8 mouse cellular contexts compared by ENCODE assay signal in genomic region chr17:32165266-32165802, GRCm38 (mm10). TPM values are rescaled to one million over a fixed set of nuclear protein-coding genes. Genes with fewer than 3 reads are reported as not detected.
DNase-seq lines count a peak whose midpoint lies in the region; ATAC-seq and TF ChIP-seq lines count a peak whose summit lies in the region.

No protein-coding gene starts in this region.

- TF ChIP-seq CTCF in lung, adult 2 months (IDR thresholded peaks at IDR 0.05; ENCODE audit: insufficient read depth, low read length): no peak

- peak; percentile 30; the same call in 1 of the 2 replicates for ATAC-seq in heart, embryonic 13.5 days (ENCODE audit: extremely low read depth, insufficient number of reproducible peaks, low FRiP score, low TSS enrichment)
- ATAC-seq in liver, embryonic 13.5 days (ENCODE audit: low read depth): 0 out of 2 replicates have a peak, but pooled peaks have one; percentile 45

- H3K9me3 ChIP-seq in heart, embryonic 13.5 days: no peaks in the 10 kb centered on the region
- H3K9me3 ChIP-seq in liver, embryonic 13.5 days (replicated peaks): no peaks in the 10 kb centered on the region

- 18% methylated on average over 9 of the region's 9 CpGs for WGBS in lung, adult 2 months
- 7% methylated on average over 8 of the region's 9 CpGs for WGBS in heart, embryonic 13.5 days
- WGBS in liver, embryonic 13.5 days (ENCODE audit: insufficient replicate concordance): 10% methylated on average over 9 of the region's 9 CpGs

- no peaks in the 10 kb centered on the region for H3K4me1 ChIP-seq in lung, adult 2 months (ENCODE audit: control insufficient read depth, insufficient read depth, low read length)
- peaks cover 51% of the 10 kb centered on the region for H3K4me1 ChIP-seq in heart, embryonic 13.5 days
- H3K4me1 ChIP-seq in liver, embryonic 13.5 days (replicated peaks): peaks cover 42% of the 10 kb centered on the region

- H3K4me2 ChIP-seq in heart, embryonic 13.5 days: peak overlapping the region; percentile 92
- H3K4me2 ChIP-seq in liver, embryonic 13.5 days: peak overlapping the region; percentile 79

- peaks cover 36% of the 10 kb centered on the region for H3K27me3 ChIP-seq in heart, embryonic 13.5 days (replicated peaks)
- peaks cover 83% of the 10 kb centered on the region for H3K27me3 ChIP-seq in liver, embryonic 13.5 days

- peak; percentile 16 for DNase-seq in lung, adult 2 months
- no peak for DNase-seq in lung, postnatal 25 days (ENCODE audit: low spot score)
- DNase-seq in liver, embryonic 13.5 days: no peak
- DNase-seq in retina, postnatal 1 day: peak; percentile 29
- no peak for DNase-seq in left cerebral cortex, postnatal 25 days (ENCODE audit: low spot score in 2 of 2)
- DNase-seq in thymus, postnatal 25 days: no peak
- DNase-seq in right cerebral cortex, adult 18-20 months: no peak

- intact Hi-C loops in left cerebral cortex, postnatal 25 days (cut with DNase I): no loop called here

- no peaks in the 10 kb centered on the region for H3K36me3 ChIP-seq in heart, embryonic 13.5 days
- H3K36me3 ChIP-seq in liver, embryonic 13.5 days: no peaks in the 10 kb centered on the region

- peak overlapping the region; percentile 82 for H3K27ac ChIP-seq in heart, embryonic 13.5 days (replicated peaks)
- no peak overlapping the region for H3K27ac ChIP-seq in liver, embryonic 13.5 days

- H3K4me3 ChIP-seq in lung, adult 2 months (replicated peaks; ENCODE audit: extremely low read depth, low read depth, low read length): peak overlapping the region; percentile 28
- peak overlapping the region; percentile 81 for H3K4me3 ChIP-seq in heart, embryonic 13.5 days
- H3K4me3 ChIP-seq in liver, embryonic 13.5 days (replicated peaks): peak overlapping the region; percentile 58

- no peak for TF ChIP-seq POLR2A in lung, adult 2 months (IDR thresholded peaks at IDR 0.05; ENCODE audit: borderline replicate concordance, extremely low read depth, low read depth, low read length)

- H3K9ac ChIP-seq in heart, embryonic 13.5 days: peak overlapping the region; percentile 92
- H3K9ac ChIP-seq in liver, embryonic 13.5 days: peak overlapping the region; percentile 57; the same call in 1 of the 2 replicates

RNA-seq across cellular contexts. Expression of gene Notch3, which starts 1.3 kb away (rescaled TPM):
- polyA plus RNA-seq in lung, adult 2 months (2012; rRNA removed): 98.6 and 107 TPM in 2 replicates
- polyA plus RNA-seq in heart, embryonic 13.5 days (2015; fragmentation: Nextera tagmentation; extraction: Ambion mirVana): 5.7 and 5.9 TPM in 2 replicates
- polyA plus RNA-seq in liver, embryonic 13.5 days (2015; fragmentation: Nextera tagmentation; extraction: Ambion mirVana): 0.45 and 0.48 TPM in 2 replicates
- total RNA-seq in left cerebral cortex, postnatal 25 days (2021): 10 to 100 TPM in 1 of 2 experiments, 1 to 10 TPM in 1; 7.5 to 10.0 TPM

RNA-seq across cellular contexts. Expression of gene Ephx3, which starts 24.0 kb away (rescaled TPM):
- 3.3 and 16.6 TPM in 2 replicates for polyA plus RNA-seq in lung, adult 2 months (2012; rRNA removed)
- polyA plus RNA-seq in heart, embryonic 13.5 days (2015; fragmentation: Nextera tagmentation; extraction: Ambion mirVana): 0.11 TPM in 1 of 2 replicates, not detected in the other
- polyA plus RNA-seq in liver, embryonic 13.5 days (2015; fragmentation: Nextera tagmentation; extraction: Ambion mirVana): not detected in 2 replicates
- under 1 TPM; 0.39 to 0.48 TPM for total RNA-seq in left cerebral cortex, postnatal 25 days (2021)

Comparison
In these comparisons a context has a peak if more than half of its experiments do, and no peak if none do; other contexts are left out.
1. DNase-seq: peak in lung, adult 2 months (single experiment) and retina, postnatal 1 day (single experiment); none in lung, postnatal 25 days (single experiment), liver, embryonic 13.5 days (single experiment), left cerebral cortex, postnatal 25 days (0 of 2), thymus, postnatal 25 days (single experiment) and right cerebral cortex, adult 18-20 months (single experiment).
2. H3K4me3 ChIP-seq: peak in every context shown above with its lines; median percentile 81 in heart, embryonic 13.5 days; 58 in liver, embryonic 13.5 days; 28 in lung, adult 2 months.
3. RNA of gene Notch3, which starts 1.3 kb away (polyA plus RNA-seq): 98.6 to 107 TPM in lung, adult 2 months; 5.7 to 5.9 TPM in heart, embryonic 13.5 days and 0.45 to 0.48 TPM in liver, embryonic 13.5 days; every median in the first group is over 10 times any median in the second.